Mouse (Mus musculus) lung, postnatal 36 days (tissue): Measurements from ENCODE around the gene Opn1sw.
"Not testable (repeated sequence)": the region's sequence is repeated elsewhere in the genome, so short reads cannot be mapped to it uniquely, and the experiment has no call there.

Experiments used
- DNase-seq: peaks from one replicate; pipeline ENCODE4 v3.0.0; 2022; ENCODE audit warnings: mixed read lengths

Opn1sw gene

GRCm38 (mm10) chr6:29395910-29396713 is 7.8 kb upstream of the Opn1sw start, which contains the start of gene Ccdc136:
Gene Ccdc136 (plus strand): TSS chr6:29396309.
- peak; percentile 81 for DNase-seq

DNA sequence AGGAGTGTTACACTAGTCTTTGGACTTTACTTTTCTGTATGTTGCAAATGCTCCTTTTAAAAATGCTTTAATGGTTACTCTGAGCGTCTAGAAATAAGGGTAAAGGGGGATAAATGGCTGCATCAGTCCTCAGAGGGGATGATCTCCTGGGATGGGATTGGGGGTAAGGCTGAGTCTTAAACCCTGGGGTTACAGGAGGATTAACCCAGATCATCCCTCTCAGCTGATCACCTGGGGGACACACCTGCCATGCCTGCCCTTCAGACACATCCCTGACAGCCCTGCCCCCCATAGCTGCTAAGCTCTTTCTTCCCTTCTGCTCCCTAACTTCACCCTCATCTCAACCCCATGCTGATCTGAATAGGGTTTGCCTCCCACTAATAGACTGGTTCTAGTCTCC is 6.0 kb upstream of the Opn1sw start:
- no peak for DNase-seq

- no peak for DNase-seq
Observed at GRCm38 (mm10) chr6:29391802-29392201, 3.5 kb upstream of the Opn1sw start.

DNA sequence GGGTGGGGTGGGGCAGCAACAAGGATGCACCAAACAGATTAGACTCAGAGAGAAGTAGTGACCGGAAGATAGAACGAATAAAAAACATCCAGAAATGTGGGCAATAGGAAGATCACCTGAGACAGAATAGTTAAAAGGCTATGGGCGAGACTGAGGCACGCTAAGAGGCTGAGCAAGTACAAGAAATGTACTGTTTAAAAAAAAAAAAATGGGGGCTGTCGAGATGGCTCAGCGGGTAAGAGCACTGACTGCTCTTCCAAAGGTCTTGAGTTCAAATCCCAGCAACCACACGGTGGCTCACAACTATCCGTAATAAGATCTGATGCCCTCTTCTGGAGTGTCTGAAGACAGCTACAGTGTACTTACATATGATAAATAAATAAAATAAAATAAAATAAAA is 3.0 kb upstream of the Opn1sw start:
- DNase-seq = not testable (repeated sequence)

DNA sequence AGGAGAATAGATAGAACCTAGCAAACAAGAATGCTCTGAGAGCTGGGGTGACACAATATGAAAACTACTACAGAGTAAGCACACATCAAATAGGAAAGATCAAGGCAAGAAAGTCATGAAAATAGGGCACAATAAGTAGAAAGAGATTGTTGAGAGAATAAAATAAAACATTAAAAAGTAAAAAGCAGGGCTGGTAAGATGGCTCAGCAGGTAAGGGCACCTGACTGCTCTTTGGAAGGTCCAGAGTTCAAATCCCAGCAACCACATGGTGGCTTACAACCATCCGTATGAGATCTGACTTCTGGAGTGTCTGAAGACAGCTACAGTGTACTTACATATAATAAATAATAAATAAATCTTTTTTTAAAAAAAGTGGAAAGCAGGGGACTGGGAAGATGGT is 2.2 kb upstream of the Opn1sw start:
- not testable (repeated sequence) for DNase-seq

DNA sequence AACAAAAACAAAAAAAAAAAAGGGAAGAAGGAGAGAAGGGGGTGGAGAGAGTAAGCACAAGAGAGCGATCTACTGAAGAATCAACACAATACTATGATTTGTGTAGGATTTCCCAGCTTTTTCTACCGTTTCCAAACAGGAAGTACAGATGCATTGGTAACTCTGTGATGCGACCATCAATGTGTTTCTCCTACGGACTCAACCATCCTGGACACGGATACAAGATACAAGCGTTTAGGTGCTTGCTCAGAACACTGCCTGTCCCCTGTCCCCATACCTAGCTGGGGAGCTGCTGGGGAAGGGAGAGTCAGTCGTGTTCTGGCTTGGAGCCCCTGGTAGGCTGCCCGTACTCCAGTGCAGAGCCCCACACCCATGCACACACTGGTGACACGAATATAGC is 1.2 kb upstream of the Opn1sw start:
- no peak for DNase-seq

- peak; percentile 94 for DNase-seq
Observed at GRCm38 (mm10) chr6:29388606-29389080, 375 bp upstream of the Opn1sw start.

- no peak for DNase-seq
Observed at GRCm38 (mm10) chr6:29382442-29382841, 5.8 kb downstream of the Opn1sw start.

DNA sequence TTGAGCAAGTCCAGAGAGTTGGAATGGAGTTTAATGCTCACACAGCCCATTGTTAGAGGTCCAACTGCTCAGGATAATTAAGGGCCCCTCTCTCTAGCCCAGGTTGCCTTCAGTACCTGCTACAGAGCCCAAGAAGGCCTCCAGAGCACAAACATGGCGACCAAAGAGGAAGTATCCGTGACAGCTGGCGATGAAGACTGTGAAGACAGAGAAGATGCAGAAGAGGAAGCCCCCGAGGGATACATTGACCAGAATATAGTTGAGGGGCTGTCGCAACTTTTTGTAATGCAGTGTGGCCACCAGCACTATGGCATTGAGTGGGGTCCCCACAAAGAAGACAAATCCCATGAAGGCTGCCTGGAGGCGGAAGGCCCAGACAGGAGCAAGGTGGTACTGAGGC is 8.3 kb downstream of the Opn1sw start:
- no peak for DNase-seq

DNA sequence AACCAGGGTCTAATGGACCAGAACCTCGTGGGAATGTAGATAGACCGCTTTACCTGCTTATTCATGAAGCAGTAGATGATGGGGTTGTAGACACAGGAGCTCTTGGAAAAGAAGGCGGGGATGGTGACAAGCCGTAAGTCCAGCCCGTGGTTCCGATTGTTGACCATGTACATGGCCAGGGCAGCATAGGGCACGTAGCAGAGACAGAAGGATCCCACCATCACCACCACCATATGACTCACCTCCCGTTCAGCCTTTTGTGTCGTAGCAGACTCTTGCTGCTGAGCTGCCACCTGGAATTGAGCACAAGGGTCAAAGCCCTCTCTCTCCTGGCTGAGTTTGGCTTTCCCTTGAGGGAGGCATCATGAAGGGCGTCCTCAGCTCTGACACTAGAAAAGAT is 9.6 kb downstream of the Opn1sw start:
- no peak for DNase-seq

GRCm38 (mm10) chr6:29377386-29377785 is 10.9 kb downstream of the Opn1sw start:
- no peak for DNase-seq

DNA sequence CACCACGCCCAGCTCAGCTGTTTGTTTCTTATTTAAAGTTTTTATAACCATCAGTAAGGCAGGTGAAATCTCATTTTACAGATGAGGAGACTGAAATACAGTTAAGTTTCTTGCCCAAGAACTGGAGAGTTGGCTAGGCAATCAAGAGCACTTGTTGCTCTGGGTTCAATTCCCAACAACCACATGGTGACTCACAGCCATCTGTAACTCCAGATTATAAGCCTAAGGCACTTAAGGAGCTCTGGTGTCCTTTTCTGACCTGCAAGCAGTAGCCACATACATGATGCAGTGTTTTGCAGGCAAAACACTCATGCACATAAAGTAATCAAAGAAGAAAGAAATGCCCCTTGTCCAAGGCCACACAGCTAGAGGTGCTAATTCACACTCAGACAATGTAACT is 23.0 kb downstream of the Opn1sw start:
- DNase-seq = no peak

DNA sequence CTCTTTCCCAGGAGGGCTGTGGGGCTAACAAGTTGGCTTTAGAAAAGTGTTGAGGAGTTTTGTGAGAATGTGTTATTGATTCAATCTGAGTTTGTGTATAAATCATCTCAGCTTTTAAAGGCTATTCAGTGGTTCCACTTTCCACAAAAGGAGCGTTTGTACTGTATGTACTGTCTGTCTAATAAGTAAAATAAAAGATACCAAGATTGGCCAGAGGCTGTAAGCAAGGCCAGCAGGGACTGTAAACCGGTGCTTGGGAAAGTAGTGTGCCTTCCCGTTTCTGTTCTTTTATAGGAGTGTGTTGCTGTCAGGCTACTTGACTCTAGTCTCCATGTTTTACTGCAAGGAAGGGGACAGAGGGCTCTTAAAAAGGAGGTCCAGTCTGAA is 25.1 kb downstream of the Opn1sw start:
- no peak for DNase-seq

DNA sequence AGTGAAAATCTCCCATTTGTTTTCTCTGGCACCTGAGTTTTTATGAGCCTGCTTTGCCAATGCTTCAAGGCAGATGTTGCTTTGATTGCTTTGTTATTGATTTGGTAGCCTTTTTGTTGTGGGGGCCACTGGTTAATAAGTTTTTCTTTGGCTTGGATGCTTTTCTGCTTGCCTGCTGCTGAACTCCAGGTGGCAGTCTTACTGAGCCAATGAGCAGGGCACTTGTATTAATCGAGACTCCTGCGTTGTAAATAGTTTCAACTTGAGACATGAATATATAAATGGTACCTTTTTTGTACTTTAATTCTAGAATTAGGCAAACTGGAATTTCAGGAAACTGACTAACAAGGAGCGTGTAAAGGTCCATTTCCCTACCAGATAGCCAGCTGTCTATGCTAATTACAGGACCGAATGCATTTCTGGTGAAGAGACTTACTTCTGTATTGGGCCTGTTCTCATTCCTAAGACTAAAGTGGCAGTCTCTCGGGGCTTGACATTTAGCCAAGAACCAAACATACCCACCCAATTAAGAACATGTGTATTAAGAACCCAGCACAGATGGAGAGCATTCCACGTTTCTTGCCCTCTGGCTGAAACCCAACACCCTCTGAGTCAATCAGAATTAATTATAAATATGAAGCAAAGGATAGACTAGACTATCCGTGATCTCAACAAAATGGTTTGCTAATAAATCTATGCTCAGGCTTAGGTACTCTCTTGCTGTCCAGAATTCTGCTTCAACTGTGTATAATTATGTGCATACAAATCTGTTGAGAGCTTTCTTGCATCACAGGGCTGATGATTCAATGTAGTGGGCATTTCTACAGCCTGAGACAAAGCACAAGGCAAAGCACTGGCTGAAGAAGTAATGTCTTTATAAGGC is 25.8 kb downstream of the Opn1sw start:
- DNase-seq = peak; percentile 40

DNA sequence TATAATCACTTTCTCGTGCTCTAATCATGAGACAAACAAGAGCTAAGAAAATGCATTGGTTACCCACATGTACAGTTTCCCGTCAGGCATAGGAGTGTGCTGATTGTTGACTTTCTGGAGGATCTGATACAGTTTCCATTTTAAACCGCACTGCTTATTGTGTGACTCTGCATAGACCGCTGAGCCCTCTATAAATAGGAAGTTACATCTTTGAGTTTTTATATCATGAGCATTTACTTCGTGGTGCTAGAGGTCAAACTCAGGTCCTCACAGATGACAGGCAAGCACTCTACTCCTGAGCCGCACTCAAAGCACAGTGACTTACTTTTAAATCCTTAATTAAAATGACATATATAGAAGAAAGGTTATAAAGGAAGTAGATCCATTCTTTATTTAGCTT is 28.1 kb downstream of the Opn1sw start:
- DNase-seq = no peak

DNA sequence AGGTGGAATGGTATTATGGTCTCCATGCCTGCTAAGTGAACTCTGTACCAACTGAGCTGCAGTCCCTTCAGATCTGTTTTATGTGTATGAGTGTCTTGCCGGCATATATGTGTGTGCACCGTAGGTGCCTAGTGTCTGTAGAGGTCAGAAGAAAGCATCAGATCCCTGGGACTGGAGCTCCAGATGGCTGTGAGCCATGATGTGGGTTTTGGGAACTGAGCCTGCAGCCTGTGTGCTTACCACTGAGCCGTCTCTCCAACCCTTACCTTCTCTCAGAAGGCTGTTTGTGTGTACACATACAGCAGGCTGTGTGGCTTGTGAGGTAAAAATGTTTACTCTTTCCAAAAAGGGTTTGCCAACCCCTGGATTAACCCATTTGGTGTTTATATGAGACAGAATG is 28.9 kb downstream of the Opn1sw start:
- no peak for DNase-seq

GRCm38 (mm10) chr6:29352816-29353215 is 35.5 kb downstream of the Opn1sw start:
- no peak for DNase-seq

GRCm38 (mm10) chr6:29351613-29352012 is 36.7 kb downstream of the Opn1sw start:
- DNase-seq = peak; percentile 15

DNA sequence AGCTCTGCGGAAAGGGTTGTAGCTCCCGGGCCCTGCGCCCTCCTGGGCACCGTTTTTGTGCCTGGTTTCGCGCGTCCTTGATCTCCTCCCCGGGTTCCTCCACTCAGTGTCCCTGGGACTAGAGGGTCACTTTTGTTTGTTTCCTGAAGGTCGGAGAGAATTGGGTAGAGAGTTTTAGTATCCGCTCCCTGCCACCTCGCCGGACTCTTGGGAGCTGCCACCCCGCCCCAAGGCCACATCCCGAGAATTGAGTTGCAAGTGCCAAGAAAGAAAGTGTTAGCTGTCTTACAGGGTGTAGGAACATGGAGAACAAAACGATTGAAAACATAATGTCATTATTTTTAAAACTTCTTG is 39.9 kb downstream of the Opn1sw start:
- DNase-seq = no peak

- peak; percentile 100 for DNase-seq
Observed at GRCm38 (mm10) chr6:29347665-29348370, 40.5 kb downstream of the Opn1sw start, which contains the start of gene Calu. Gene Calu (plus strand): TSS chr6:29348069.

DNA sequence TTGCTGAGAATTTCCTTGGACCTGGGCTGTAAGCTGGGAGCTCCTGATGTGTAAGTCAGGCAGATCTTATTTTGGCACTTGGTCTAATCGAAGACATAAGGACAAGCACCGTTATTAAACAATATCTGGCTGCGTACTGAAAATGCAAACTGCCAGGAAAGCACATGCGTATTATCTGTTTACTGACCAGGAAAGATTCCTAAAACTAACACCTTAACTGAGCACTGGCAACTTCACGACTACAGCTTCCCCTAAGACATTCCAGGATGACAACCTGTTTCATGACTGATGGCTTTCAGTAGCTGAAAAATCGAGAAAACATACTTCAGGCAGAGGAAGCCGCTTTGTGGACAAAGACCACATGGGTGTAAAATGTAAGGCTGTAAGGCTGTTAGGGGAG is 41.1 kb downstream of the Opn1sw start:
- DNase-seq = no peak

DNA sequence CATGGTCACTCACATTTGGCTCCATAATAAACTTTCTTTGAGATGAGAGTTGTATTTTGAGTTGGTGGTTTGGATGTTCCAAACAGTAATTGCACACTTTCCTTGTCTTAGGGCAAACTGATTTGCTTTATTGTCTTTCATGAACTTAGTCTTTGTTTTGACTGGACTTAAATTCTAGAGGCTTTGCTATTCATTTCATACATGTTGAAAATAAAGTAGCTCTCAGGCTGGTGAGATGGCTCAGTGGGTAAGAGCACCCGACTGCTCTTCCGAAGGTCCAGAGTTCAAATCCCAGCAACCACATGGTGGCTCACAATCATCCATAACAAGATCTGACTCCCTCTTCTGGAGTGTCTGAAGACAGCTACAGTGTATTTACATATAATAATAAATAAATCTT is 41.8 kb downstream of the Opn1sw start:
- not testable (repeated sequence) for DNase-seq

GRCm38 (mm10) chr6:29329514-29329913 is 58.8 kb downstream of the Opn1sw start:
- no peak for DNase-seq
